Mouse (Mus musculus) heart, postnatal 0 days (tissue): ENCODE measurements around the gene Slc8b1. TPM values are rescaled to one million over a fixed set of nuclear protein-coding genes. Genes with fewer than 3 reads are reported as not detected.

Experiments used
- ATAC-seq: fragments of 200-750 bp; cut with Nextera tagmentation; 2 replicates; pipeline ENCODE4 v1.8.0; 2017; ENCODE audit warnings: low read depth, moderate number of reproducible peaks, moderate library complexity; ENCODE audit not compliant: insufficient read depth
- DNase-seq: peaks from one replicate; pipeline ENCODE4 v3.0.0-alpha.2; 2016; ENCODE audit warnings: low spot score
- H3K27ac ChIP-seq: fragments of 300-500 bp; sonication (generic); 2 replicates; pipeline ENCODE4 v1.5.1; 2014; ENCODE audit warnings: low read depth, mild to moderate bottlenecking
- H3K27me3 ChIP-seq: fragments of 300-500 bp; sonication (generic); 2 replicates; pipeline ENCODE4 v1.6.1; 2014; ENCODE audit warnings: low read length, mixed read lengths; ENCODE audit not compliant: control insufficient read depth, insufficient read depth
- H3K36me3 ChIP-seq: fragments of 300-500 bp; sonication (generic); replicated peaks from 2 replicates; pipeline ENCODE4 v1.6.1; 2014; ENCODE audit warnings: low read length, mixed read lengths; ENCODE audit not compliant: control insufficient read depth, insufficient read depth
- H3K4me1 ChIP-seq: fragments of 300-500 bp; sonication (generic); 2 replicates; pipeline ENCODE4 v1.6.1; 2014; ENCODE audit warnings: antibody characterized with exemption; ENCODE audit not compliant: control insufficient read depth, insufficient read depth
- H3K4me2 ChIP-seq: fragments of 300-500 bp; sonication (generic); 2 replicates; pipeline ENCODE4 v1.6.1; 2014; ENCODE audit warnings: low read depth, mild to moderate bottlenecking, low read length, moderate library complexity
- H3K4me3 ChIP-seq: fragments of 300-500 bp; sonication (generic); 2 replicates; pipeline ENCODE4 v1.5.1; 2014; ENCODE audit warnings: low read depth, low read length
- H3K9ac ChIP-seq: fragments of 300-500 bp; sonication (generic); replicated peaks from 2 replicates; pipeline ENCODE4 v1.6.1; 2014; ENCODE audit warnings: low read depth, low read length, mixed read lengths
- H3K9me3 ChIP-seq: fragments of 300-500 bp; sonication (generic); replicated peaks from 2 replicates; pipeline ENCODE4 v1.6.1; 2016; ENCODE audit warnings: low read length; ENCODE audit not compliant: control insufficient read depth
- CTCF ChIP-seq: IDR thresholded peaks from 2 replicates; pipeline ENCODE4 v1.5.1; 2016; ENCODE audit warnings: antibody characterized with exemption, control low read depth, low read depth
- EP300 ChIP-seq: IDR thresholded peaks from 2 replicates; pipeline ENCODE4 v1.6.1; 2016; ENCODE audit warnings: antibody characterized with exemption, low read depth
- WGBS: fragments of 180-500 bp; shearing (Covaris S2); extraction: QIAGEN DNeasy Blood & Tissue Kit; methylation state at CpG from one replicate; pipeline ENCODE4 v1.1.7; 2014; 5-methylcytosine and 5-hydroxymethylcytosine counted together
- polyA plus RNA-seq: library from polyadenylated mRNA; unstranded; fragments of >200 nt; fragmentation: Nextera tagmentation; extraction: Ambion mirVana; gene quantifications from 2 replicates; pipeline ENCODE4 v1.2.1, GENCODE M21; 2015
- total RNA-seq: library from RNA; depleted of rRNA; stranded (reverse); fragments of >200 nt; gene quantifications from 2 replicates; pipeline ENCODE4 v1.2.3, GENCODE M21; 2014; ENCODE audit warnings: low replicate concordance; rRNA removed

The Slc8b1 gene
- total RNA-seq (4.2 and 16.0 TPM in 2 replicates), polyA plus RNA-seq (3.4 and 3.6 TPM in 2 replicates)

DNA sequence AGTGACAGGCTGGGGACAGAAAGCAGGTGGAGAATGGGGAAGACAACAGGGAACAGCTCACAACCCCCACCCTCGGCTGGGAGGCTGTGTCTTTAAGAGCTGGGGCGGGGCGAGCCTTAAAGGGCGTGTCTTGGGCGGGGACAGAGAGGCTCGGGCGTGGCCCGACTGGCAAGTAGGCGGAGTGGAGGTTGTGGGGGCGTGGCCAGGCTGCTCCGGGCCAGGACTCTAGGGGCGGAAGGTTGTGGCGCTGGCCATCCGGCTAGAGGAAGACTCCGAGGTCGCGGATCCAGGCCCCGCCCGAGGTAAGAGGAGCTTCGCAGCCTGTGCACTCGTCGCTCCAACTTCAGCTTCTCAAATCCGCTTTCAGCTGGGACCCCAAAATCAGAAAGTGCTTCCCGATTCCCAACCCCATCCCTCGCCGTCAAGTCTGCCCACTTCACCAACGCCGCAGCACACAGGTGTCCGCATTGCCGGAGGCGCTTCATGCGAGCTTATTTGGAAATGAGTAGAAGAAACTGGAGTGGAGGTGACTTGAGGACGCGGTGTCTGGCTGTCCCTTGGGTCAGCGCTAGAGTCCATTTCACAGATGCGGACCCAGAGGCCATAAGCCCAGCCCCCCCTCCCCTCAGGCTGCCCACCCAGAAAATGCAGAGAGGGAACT, at the start of gene Slc8b1:
Slc8b1 (plus strand) TSS at position 187 of the 661 bp plus-strand sequence.
- H3K36me3 ChIP-seq, result no peaks in the 10 kb centered on the region
- no peak for TF ChIP-seq EP300
- TF ChIP-seq CTCF, result no peak
- no peaks in the 10 kb centered on the region for H3K27me3 ChIP-seq
- H3K9ac ChIP-seq, result peak within 1 kb of the TSS; percentile 51
- ATAC-seq, result peak; percentile 97
- 1% methylated on average over 36 of the region's 36 CpGs for WGBS
- H3K4me1 ChIP-seq, result peaks cover 10% of the 10 kb centered on the region; the same call in 1 of the 2 replicates
- H3K9me3 ChIP-seq, result no peaks in the 10 kb centered on the region
- peak within 1 kb of the TSS; percentile 56 for H3K4me3 ChIP-seq
- peak; percentile 95 for DNase-seq
- 0 out of 2 replicates have a peak within 1 kb of the TSS, but pooled peaks have one; percentile 49 for H3K27ac ChIP-seq
- peak within 1 kb of the TSS; percentile 69 for H3K4me2 ChIP-seq

GRCm38 (mm10) chr5:120461902-120462301, 49.1 kb upstream of the Slc8b1 start:
- Histone ChIP-seq H3K9me3 (no peaks in the 10 kb centered on the region), H3K4me2 (no peak overlapping the region), H3K4me3 (no peak overlapping the region), H3K4me1 (peaks cover 4% of the 10 kb centered on the region; the same call in 1 of the 2 replicates), H3K27ac (no peak overlapping the region), H3K27me3 (no peaks in the 10 kb centered on the region), H3K36me3 (no peaks in the 10 kb centered on the region), H3K9ac (no peak overlapping the region)
- 72% methylated on average over 14 of the region's 15 CpGs for WGBS
- ATAC-seq (no peak), DNase-seq (no peak)
- TF ChIP-seq CTCF, result no peak
- TF ChIP-seq EP300, result no peak

DNA sequence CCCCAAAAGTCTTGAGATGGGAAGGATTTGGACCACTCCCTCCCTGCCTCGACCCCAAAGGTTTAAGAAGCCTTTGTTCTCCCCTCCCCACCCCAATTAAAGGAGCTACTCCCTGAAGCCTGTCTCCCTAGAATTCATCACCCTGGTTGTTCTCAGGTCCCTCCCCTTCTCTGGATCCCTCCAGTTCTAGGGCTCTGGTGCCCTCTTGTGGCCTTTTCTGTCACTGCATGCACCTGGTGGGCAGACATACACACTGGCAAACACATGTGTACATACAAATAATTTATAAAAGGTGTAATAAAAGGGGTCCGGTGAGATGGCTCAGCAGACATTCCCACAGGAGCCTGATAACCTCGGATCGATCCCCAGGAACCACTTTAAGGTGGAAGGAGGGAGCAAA, 46.6 kb upstream of the Slc8b1 start:
- no peak overlapping the region for H3K4me3 ChIP-seq
- no peak overlapping the region for H3K4me2 ChIP-seq
- ATAC-seq (no peak), DNase-seq (no peak)
- H3K4me1 ChIP-seq, result peaks cover 4% of the 10 kb centered on the region; the same call in 1 of the 2 replicates
- WGBS, result 75% methylated on average over 4 of the region's 4 CpGs
- no peaks in the 10 kb centered on the region for H3K36me3 ChIP-seq
- H3K9ac ChIP-seq, result no peak overlapping the region
- no peaks in the 10 kb centered on the region for H3K9me3 ChIP-seq
- peak; percentile 29 for TF ChIP-seq CTCF
- TF ChIP-seq EP300, result no peak
- no peak overlapping the region for H3K27ac ChIP-seq
- H3K27me3 ChIP-seq, result no peaks in the 10 kb centered on the region

- H3K9ac ChIP-seq, result no peak overlapping the region
- 40% methylated on average over 5 of the region's 5 CpGs for WGBS
Measured at GRCm38 (mm10) chr5:120465062-120465461, 45.9 kb upstream of the Slc8b1 start.

GRCm38 (mm10) chr5:120465860-120466259, 45.1 kb upstream of the Slc8b1 start:
- H3K36me3 ChIP-seq, result no peaks in the 10 kb centered on the region
- ATAC-seq, result peak; percentile 87
- H3K9ac ChIP-seq, result no peak overlapping the region
- H3K4me3 ChIP-seq, result no peak overlapping the region
- H3K9me3 ChIP-seq, result no peaks in the 10 kb centered on the region
- peak; percentile 91 for DNase-seq
- 0 out of 2 replicates have a peak overlapping the region, but pooled peaks have one; percentile 74 for H3K27ac ChIP-seq
- H3K4me2 ChIP-seq, result no peak overlapping the region
- 16% methylated on average over 6 of the region's 6 CpGs for WGBS
- TF ChIP-seq CTCF, result peak; percentile 45
- no peak for TF ChIP-seq EP300
- H3K4me1 ChIP-seq, result peaks cover 4% of the 10 kb centered on the region; the same call in 1 of the 2 replicates
- H3K27me3 ChIP-seq, result no peaks in the 10 kb centered on the region

More at GRCm38 (mm10) chr5:120465062-120465461, 45.9 kb upstream of the Slc8b1 start:
- H3K36me3 ChIP-seq, result no peaks in the 10 kb centered on the region
- no peak overlapping the region for H3K27ac ChIP-seq
- no peak for DNase-seq
- H3K4me1 ChIP-seq, result peaks cover 4% of the 10 kb centered on the region; the same call in 1 of the 2 replicates
- H3K4me2 ChIP-seq, result no peak overlapping the region
- ATAC-seq, result no peak
- no peak overlapping the region for H3K4me3 ChIP-seq
- H3K27me3 ChIP-seq, result no peaks in the 10 kb centered on the region
- H3K9me3 ChIP-seq, result no peaks in the 10 kb centered on the region
- TF ChIP-seq EP300, result no peak
- TF ChIP-seq CTCF, result peak; percentile 42
